ENCODE assay signal across 14 mouse cellular contexts in the genomic region with DNA sequence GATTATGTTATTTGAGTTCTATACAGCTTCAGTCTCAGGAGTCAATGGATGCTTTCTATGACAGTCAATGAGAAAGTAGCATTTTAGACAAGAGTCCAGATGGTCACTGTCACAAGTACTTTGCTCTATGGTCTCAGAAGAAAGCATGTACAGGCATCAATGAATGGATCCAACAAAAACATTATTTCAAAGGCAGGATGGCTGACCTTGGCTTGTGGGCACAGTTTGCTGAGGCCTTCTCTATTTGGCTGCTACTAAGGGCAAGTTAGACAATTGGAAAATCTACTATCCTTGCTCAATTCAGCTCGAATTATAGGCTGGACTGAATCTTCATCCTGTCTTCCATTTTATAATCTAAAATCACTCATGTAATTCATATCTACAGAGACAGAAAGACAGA.
"Had no signal": no experiment of that assay in that cellular context is flagged by ENCODE, and none has a peak within 500 bp of the region (broad histone marks: within the 10 kb centered on the region; RNA-seq: fewer than 3 reads in every experiment).

No protein-coding gene starts in this region.

- H3K4me3 ChIP-seq: layer of hippocampus, adult 2 months; limb, embryonic 12.5 days; liver, embryonic 13.5 days; megakaryocyte, embryonic 14.5 days; stomach, embryonic 15.5 days had no signal

- DNase-seq: liver; liver, embryonic 13.5 days; liver, postnatal 0 days; spleen, adult 18-20 months; thymus, adult 2 months; thymus, postnatal 25 days had no signal

- ATAC-seq: intestine, postnatal 0 days; liver, postnatal 0 days; midbrain, embryonic 16.5 days had no signal

- H3K4me1 ChIP-seq: limb, embryonic 12.5 days; liver, embryonic 13.5 days; stomach, embryonic 15.5 days had no signal

- H3K9ac ChIP-seq: limb, embryonic 12.5 days; liver, embryonic 13.5 days; liver, postnatal 0 days; stomach, embryonic 15.5 days had no signal

- H3K9me3 ChIP-seq: limb, embryonic 12.5 days; liver, embryonic 13.5 days; megakaryocyte, embryonic 14.5 days; stomach, embryonic 15.5 days had no signal

- H3K27me3 ChIP-seq: liver, embryonic 13.5 days; stomach, embryonic 15.5 days had no signal

- H3K36me3 ChIP-seq: limb, embryonic 12.5 days; liver, embryonic 13.5 days; stomach, embryonic 15.5 days had no signal

- H3K27ac ChIP-seq: layer of hippocampus, adult 2 months; limb, embryonic 12.5 days; liver, embryonic 13.5 days; macrophage; stomach, embryonic 15.5 days had no signal

- H3K4me2 ChIP-seq: limb, embryonic 12.5 days; liver, embryonic 13.5 days; midbrain, embryonic 11.5 days; stomach, embryonic 15.5 days had no signal
